Mouse (Mus musculus) cerebellum, adult 11-12 months (tissue): ENCODE data around the gene Bpi.
A peak's percentile ranks its signal among the peaks of the same experiment; 100 is the strongest.

Experiments used
- DNase-seq: peaks from one replicate; pipeline ENCODE4 v3.0.0; 2022

The Bpi gene

GRCm38 (mm10) chr2:158243129-158243870, 14.6 kb upstream of the Bpi start:
- peak; percentile 63 for DNase-seq

GRCm38 (mm10) chr2:158245072-158245817, 12.6 kb upstream of the Bpi start:
- no peak for DNase-seq

GRCm38 (mm10) chr2:158247852-158248251, 10.0 kb upstream of the Bpi start:
- no peak for DNase-seq

- no peak for DNase-seq
Observed at GRCm38 (mm10) chr2:158248318-158248717, 9.6 kb upstream of the Bpi start.

GRCm38 (mm10) chr2:158250558-158250957, 7.3 kb upstream of the Bpi start:
- no peak for DNase-seq

GRCm38 (mm10) chr2:158253806-158254205, 4.1 kb upstream of the Bpi start:
- no peak for DNase-seq

GRCm38 (mm10) chr2:158256894-158257293, 1.0 kb upstream of the Bpi start:
- no peak for DNase-seq

GRCm38 (mm10) chr2:158258781-158259180, 887 bp downstream of the Bpi start:
- DNase-seq: peak; percentile 66

- no peak for DNase-seq
Observed at GRCm38 (mm10) chr2:158259498-158259897, 1.6 kb downstream of the Bpi start.

- DNase-seq: no peak
Observed at GRCm38 (mm10) chr2:158264877-158265276, 7.0 kb downstream of the Bpi start.

- DNase-seq: no peak
Observed at GRCm38 (mm10) chr2:158270017-158270416, 12.1 kb downstream of the Bpi start.

GRCm38 (mm10) chr2:158273646-158274045, 15.8 kb downstream of the Bpi start:
- DNase-seq: no peak

GRCm38 (mm10) chr2:158275349-158275748, 17.5 kb downstream of the Bpi start:
- no peak for DNase-seq

GRCm38 (mm10) chr2:158275811-158276210, 17.9 kb downstream of the Bpi start:
- no peak for DNase-seq

- no peak for DNase-seq
Observed at GRCm38 (mm10) chr2:158276451-158276850, 18.6 kb downstream of the Bpi start.

GRCm38 (mm10) chr2:158276878-158277277, 19.0 kb downstream of the Bpi start:
- no peak for DNase-seq

GRCm38 (mm10) chr2:158279656-158280055, 21.8 kb downstream of the Bpi start:
- no peak for DNase-seq

- DNase-seq: no peak
Observed at GRCm38 (mm10) chr2:158281497-158282205, 23.8 kb downstream of the Bpi start.

- DNase-seq: no peak
Observed at GRCm38 (mm10) chr2:158283136-158283535, 25.2 kb downstream of the Bpi start.

GRCm38 (mm10) chr2:158283771-158284170, 25.9 kb downstream of the Bpi start:
- DNase-seq: no peak

- DNase-seq: peak; percentile 32
Observed at GRCm38 (mm10) chr2:158284571-158284970, 26.7 kb downstream of the Bpi start.

- DNase-seq: no peak
Observed at GRCm38 (mm10) chr2:158285655-158286054, 27.8 kb downstream of the Bpi start.

GRCm38 (mm10) chr2:158295700-158296099, 37.8 kb downstream of the Bpi start:
- DNase-seq: no peak

GRCm38 (mm10) chr2:158299203-158299602, 41.3 kb downstream of the Bpi start:
- no peak for DNase-seq
